Mouse (Mus musculus) left cerebral cortex, postnatal 10 days (tissue): ENCODE results near the gene Hist1h2bk. TPM values are rescaled to one million over a fixed set of nuclear protein-coding genes. Genes with fewer than 3 reads are reported as not detected.

Source experiments
- DNase-seq, 2 experiments: peaks; one replicate each; pipeline ENCODE4 v3.0.0; 2021 to 2022; ENCODE audit warnings: low spot score in 2 of 2, mixed read lengths in 1 of 2; ENCODE audit errors: extremely low spot score in 1 of 2
- intact Hi-C: fragments of 180-260 bp; cut with DNase I; formaldehyde crosslinking; loops from one replicate; pipeline ENCODE4 v1.15.1; 2025
- total RNA-seq, 2 experiments: library from RNA; stranded (reverse); gene quantifications; 2 replicates each; pipeline ENCODE4 v1.2.3; 2021

Hist1h2bk gene
- total RNA-seq, 2 experiments from 2014 or later: 38.0 to 50.2 TPM

DNA sequence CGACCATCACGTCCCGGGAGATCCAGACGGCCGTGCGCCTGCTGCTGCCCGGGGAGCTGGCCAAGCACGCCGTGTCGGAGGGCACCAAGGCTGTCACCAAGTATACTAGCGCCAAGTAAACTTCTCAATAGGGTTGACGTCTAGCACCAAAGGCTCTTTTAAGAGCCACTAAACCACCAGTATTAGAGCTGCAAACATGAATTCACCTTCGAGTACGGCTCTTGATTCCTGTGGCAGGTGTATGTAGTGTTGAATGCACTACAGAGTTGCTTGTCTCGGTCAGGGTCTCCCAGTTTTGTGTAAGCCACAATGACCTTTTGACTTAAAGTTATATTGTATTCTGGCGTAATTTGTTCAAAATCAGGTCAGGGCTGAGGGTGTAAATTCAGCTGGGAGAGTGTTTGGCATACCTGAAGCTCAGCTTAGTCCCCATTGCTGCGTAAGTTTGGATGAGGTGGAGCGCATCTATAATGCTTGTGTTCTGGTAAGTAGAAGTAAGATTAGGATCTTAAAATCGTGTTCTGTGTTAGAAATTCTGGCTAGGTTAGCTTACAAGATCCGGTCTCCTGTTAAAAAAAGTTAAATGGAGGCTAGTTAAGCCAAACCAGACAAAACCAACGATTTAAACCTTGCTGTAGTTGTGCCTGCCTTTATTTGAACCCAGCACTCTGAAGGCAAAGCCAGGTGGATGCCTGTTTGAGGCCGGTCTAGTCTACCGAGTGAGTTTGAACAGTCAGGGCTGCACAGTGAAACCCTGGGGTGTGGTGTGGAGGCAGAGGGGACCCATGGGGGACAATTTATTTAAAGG lies 683 bp downstream of the Hist1h2bk start:
- intact Hi-C loops: no loop called here
- DNase-seq: no peak

DNA sequence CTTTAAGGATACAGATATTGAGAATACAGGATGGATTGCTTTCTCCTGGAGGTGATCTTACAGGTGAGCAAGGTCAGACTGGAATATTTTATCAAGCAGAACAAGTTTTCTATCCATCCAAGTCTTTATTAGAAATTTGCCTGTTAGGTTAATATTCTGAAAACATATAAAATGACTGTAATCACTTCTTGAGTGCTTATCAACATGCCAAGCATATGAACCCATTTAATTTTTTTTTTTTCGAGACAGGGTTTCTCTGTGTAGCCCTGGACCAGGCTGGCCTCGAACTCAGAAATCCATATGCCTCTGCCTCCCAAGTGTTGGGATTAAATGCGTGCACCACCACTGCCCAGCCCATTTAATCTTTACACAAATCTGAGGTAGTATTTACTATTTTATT lies 1.3 kb downstream of the Hist1h2bk start:
- intact Hi-C loops: no loop called here
- no peak for DNase-seq

DNA sequence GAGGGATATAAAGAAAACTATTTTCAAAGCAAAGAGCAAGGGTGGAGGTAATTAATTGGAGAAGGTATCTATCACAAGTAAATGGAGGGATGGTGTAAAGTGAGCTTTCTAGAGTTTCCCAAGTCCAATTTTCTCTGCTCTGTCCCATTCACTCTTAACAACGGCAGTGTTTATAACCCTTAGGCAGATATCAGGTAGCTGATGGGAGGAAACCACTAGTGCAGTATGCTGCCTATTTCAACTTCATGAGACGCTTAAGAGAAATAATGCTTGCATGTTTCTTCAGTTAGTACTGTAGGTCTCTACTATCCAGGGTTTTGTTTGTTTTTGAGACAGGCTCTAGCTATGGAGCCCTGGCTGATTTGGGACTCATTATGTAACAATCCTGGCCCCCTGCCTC lies 1.7 kb downstream of the Hist1h2bk start:
- DNase-seq: no peak
- intact Hi-C loops: no loop called here

DNA sequence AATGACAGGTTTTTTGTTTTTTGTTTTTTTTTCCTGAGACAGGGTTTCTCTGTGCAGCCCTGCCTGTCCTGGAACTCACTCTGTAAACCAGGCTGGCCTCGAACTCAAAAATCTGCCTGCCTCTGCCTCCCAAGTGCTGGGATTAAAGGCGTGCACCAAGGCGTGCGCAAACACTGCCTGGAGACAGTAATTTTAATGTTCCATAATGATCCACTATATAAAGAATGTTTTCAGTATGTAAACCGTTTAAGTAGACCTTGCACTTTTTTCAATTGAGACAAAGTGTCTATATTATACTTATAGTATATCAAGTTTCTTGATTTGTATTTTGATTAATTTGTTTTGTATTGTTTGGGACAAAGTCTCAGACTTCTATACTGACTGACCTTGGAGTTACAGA lies 3.7 kb downstream of the Hist1h2bk start:
- intact Hi-C loops: no loop called here
- no peak for DNase-seq

DNA sequence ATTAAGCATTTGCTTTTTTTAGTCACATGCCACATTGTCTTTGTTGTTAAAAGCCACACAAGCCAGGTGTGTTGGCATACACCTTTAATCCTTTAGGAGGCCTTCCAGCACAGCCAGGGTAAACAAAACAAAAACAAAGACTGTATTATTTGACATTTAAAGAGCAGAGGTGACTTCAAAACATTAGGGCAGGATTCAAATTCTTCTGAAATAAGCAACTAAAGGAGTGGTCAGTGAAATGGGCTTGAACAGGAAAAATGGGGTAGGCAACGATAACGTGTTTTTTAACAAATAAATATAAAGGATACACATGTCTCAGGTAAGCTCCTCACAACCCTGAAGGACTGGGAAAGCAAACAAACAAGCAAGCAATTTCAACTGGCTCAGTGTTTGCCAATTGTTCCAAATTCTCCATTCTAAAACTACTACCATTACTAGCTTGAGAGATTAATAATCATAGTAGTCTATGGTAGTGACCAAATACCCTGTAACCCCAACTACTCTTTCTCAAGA lies 4.3 kb downstream of the Hist1h2bk start:
- no peak for DNase-seq
- intact Hi-C loops: loop anchor here (10.0 kb wide), 2 partner anchors 1655 to 1695 kb away; partner anchors contain the start of genes Hist1h1c, Hist1h1t and Hist1h4c

DNA sequence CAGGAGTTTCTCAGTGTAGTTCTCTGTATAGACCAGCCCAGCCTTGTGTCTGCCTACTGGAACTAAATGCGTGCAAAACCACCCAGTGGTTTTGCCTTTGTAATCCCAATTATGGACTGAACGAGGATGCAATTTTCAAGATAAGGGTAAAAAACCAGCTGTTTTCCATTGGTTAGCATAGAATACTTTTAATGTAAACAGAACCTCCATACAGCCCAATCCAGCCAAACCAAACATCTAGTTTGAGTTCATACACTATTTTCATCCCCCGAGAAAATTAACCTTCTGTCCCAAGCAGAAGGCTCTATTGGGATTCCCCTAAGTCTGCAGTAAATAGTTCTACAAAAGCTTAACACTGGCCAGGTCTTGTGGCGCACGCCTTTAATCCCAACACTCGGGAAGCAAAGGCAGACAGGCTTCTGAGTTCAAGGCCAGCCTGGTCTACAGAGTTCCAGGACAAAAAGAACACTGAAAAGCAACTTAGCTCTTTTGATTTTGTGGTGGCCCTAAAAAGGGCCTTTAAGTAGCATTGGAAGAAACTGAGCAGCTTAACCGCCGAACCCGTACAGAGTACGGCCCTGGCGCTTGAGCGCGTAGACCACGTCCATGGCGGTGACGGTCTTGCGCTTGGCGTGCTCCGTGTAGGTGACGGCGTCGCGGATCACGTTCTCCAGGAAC lies 4.9 kb downstream of the Hist1h2bk start:
- no peak for DNase-seq
- intact Hi-C loops: loop anchor here (10.0 kb wide), 2 partner anchors 1654 to 1694 kb away; partner anchors contain the start of genes Hist1h1c, Hist1h1t and Hist1h4c

DNA sequence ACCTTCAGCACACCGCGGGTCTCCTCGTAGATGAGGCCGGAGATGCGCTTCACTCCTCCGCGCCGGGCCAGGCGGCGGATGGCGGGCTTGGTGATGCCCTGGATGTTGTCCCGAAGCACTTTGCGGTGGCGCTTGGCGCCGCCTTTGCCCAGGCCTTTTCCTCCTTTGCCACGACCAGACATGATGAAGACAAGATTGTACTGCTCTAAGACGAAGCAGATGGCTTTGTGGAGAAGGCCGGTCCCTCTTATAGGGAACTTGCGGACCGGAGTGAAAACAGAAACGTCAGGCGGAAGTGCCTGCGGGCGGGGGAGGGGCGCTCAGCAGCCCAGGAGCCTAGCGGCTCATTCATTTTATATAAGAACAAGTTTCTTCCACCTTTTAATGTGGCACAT lies 5.5 kb downstream of the Hist1h2bk start, which contains the start of gene Hist1h4i:
Hist1h4i (minus strand) TSS at position 221 of the 395 bp plus-strand sequence.
- intact Hi-C loops: loop anchor here (10.0 kb wide), 2 partner anchors 1654 to 1694 kb away; partner anchors contain the start of genes Hist1h1c, Hist1h1t and Hist1h4c

DNA sequence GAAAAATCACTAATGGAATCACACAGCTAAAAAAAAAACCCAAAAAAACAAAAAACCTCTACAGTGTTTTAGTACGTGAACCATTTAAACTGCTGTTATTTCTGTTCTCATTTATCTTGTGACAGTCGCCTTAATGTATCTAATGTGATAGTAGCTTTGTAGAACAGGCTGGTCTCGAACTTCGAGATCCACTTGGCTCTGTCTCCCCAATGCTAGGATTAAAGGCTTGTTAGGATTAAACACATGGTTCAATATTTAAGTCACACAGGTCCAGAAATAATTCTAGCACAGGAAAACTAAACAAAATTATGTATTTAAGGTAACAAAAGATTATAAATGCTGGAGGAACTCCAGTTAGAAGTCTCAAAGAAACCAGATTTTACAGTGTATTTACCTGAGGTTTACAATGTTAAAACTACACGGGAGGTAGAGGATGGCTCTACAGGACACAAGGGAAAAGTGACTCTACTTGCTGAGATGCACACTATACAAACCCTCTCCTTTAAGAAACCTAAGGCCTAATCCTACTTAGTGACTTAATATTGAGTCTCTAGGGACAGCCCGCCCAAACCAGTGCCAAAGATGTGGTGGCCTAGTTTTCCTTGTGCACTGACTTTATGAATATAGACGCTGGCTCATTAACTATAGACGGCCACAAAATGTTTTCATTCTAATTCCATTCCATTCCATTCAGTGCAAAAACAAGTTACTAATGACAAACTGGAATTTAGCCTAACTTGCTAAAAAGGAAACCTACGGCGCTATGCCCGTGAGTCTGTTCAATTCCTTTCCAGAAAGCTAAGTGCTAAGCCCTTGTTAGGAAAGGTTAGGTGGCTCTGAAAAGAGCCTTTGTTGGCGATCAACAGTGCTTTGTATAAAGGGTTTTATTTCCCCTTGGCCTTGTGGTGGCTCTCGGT lies 6.2 kb downstream of the Hist1h2bk start:
- intact Hi-C loops: loop anchor here (10.0 kb wide), 2 partner anchors 1653 to 1693 kb away; partner anchors contain the start of genes Hist1h1c, Hist1h1t and Hist1h4c
- no peak for DNase-seq

More for the DNA sequence above, 5.5 kb downstream of the Hist1h2bk start, which contains the start of gene Hist1h4i:
- DNase-seq: peak; percentile 95 to 96

DNA sequence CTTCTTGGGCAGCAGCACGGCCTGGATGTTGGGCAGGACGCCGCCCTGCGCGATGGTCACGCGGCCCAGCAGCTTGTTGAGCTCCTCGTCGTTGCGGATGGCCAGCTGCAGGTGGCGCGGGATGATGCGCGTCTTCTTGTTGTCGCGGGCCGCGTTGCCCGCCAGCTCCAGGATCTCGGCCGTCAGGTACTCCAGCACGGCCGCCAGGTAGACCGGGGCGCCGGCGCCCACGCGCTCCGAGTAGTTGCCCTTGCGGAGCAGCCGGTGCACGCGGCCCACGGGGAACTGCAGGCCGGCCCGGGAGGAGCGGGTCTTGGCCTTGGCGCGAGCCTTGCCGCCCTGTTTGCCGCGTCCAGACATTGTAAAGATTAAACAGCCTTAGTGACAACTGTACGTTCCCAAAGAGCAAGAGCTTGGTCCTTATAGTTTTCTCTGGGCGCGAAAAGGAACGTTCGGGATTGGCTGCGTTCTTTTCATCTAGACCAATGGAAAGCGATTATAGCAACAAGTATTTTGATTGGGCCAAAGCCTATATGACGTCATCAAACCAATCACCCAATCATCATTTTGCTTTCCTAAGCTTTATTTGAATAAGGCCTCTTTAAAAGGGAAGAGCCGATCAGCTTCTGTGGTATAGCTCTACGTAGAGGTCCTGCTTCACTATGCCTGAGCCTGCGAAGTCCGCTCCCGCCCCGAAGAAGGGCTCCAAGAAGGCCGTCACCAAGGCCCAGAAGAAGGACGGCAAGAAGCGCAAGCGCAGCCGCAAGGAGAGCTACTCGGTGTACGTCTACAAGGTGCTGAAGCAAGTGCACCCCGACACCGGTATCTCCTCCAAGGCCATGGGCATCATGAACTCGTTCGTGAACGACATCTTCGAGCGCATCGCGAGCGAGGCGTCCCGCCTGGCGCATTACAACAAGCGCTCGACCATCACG lies 7.2 kb downstream of the Hist1h2bk start, which contains the start of the genes Hist1h2ag and Hist1h2bj:
Hist1h2ag (minus strand) TSS at position 377 of the 935 bp plus-strand sequence.
Hist1h2bj (plus strand) TSS at position 647 of the 935 bp plus-strand sequence.
- intact Hi-C loops: loop anchor here (10.0 kb wide), 2 partner anchors 1652 to 1692 kb away; partner anchors contain the start of genes Hist1h1c, Hist1h1t and Hist1h4c
- peak; percentile 79 to 97 for DNase-seq

DNA sequence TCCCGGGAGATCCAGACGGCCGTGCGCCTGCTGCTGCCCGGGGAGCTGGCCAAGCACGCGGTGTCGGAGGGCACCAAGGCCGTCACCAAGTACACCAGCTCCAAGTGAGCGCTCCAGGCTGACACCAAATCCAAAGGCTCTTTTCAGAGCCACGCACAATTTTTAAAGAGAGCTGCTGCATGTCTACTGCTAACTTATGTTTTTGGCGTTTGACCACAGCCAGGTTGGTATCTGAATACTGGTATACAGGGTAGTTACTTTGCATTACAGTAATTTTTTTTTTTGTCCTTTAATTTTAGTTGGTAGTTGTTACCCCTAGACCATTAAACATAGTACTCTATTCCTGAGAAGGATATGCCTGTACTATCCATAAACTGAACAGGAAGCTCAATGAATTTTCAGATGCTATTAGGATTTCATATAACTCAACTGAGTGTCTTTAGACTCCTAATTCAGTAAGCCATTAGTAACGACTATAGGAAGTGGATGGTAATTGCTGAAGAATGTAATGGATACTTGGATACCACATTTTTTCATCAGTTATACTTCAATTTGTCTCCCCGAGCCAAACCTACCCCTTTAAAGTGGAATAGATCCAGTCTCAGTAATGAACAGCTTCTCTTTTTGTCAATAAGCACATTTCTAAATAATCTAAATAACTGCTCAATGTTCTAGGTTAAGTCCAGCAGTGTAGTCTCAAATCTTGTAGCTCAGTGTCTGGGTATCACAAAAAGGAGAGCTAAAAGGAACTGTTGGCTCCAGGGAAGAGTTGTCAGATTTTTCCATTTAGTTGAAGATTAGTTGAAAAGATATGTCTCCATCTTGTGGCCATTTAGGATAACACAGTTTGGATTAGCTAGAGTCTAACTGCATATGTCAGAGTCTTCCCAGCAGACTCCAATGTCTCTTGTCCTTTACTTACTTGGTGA lies 8.1 kb downstream of the Hist1h2bk start:
- intact Hi-C loops: loop anchor here (10.0 kb wide), 2 partner anchors 1651 to 1691 kb away; partner anchors contain the start of genes Hist1h1c, Hist1h1t and Hist1h4c
- DNase-seq: peak in 1 of 2 experiments; percentile 56

DNA sequence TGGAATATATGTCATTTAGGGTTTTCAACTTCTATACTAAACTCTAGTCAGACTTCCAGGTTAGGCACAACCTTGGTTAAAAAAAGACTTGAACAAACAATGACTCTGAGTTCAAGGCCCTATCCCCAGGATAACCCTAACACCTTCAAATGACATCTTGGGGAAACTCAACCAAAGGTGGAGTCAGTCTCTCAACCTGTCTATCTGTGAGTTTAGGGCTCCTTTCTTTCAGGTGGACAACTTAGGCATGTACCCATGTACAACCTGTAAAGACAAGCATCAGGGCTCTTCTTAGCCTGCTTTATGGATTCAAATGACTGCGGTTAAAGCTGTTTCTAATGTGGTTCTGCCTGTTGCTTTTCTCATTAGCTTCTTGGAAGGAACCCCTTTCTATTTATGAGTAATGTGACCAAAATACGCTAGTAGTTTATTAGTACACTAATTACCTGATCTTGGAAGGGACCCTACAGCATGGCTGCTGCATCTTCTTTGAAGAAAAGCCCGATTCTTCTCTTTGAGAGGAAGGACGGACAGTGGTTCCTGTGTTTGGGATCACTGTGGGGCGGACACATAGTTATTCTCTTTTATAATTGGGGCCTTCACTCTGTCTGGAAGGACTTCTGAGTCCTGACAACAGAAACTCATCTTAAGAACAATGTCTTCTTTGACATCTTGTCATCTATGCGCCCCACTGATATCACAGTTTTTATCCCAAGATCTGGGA lies 8.9 kb downstream of the Hist1h2bk start:
- no peak for DNase-seq
- intact Hi-C loops: loop anchor here (10.0 kb wide), 2 partner anchors 1650 to 1690 kb away; partner anchors contain the start of genes Hist1h1c, Hist1h1t and Hist1h4c

DNA sequence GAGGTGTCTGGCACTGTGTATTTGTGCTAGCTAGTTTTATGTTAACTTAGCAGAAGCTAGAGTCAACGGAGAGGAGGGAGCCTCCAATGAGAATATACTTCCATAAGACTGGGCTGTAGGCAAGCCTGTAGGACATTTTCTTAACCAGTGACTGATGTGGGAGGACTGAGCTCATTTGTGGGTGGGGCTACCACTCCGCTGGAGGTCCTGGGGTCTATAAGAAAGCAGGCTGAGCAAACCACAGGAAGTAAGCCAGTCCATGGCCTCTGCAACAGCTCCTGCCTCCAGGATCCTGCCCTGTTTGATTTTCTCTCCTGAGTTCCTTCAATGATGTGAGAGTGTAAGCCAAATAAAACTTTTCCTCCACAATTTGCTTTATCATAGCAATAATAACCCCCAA lies 9.6 kb downstream of the Hist1h2bk start:
- intact Hi-C loops: loop anchor here (10.0 kb wide), 2 partner anchors 1649 to 1689 kb away; partner anchors contain the start of genes Hist1h1c, Hist1h1t and Hist1h4c
- no peak for DNase-seq

DNA sequence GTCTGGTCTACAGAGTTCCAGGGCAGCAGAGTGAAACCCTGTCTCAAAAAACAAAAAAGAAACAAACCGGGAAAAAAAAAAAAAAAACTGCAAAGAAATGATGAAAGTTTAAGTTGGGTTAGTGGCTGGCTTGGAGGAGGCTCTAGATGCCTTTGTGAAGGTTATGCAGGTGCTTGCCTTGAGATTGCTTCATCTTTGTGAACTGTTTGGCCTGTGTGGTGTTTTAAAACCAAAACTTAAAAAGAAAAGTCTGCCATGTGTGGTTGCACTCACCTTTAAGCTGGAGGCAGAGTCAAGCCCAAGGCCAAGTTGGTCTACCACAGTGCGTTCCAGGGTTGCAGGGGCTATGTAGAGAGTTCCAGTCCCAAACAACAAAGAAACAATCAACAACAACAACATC lies 13.4 kb downstream of the Hist1h2bk start:
- intact Hi-C loops: loop anchor here (10.0 kb wide), 2 partner anchors 1646 to 1686 kb away; partner anchors contain the start of genes Hist1h1c, Hist1h1t and Hist1h4c

DNA sequence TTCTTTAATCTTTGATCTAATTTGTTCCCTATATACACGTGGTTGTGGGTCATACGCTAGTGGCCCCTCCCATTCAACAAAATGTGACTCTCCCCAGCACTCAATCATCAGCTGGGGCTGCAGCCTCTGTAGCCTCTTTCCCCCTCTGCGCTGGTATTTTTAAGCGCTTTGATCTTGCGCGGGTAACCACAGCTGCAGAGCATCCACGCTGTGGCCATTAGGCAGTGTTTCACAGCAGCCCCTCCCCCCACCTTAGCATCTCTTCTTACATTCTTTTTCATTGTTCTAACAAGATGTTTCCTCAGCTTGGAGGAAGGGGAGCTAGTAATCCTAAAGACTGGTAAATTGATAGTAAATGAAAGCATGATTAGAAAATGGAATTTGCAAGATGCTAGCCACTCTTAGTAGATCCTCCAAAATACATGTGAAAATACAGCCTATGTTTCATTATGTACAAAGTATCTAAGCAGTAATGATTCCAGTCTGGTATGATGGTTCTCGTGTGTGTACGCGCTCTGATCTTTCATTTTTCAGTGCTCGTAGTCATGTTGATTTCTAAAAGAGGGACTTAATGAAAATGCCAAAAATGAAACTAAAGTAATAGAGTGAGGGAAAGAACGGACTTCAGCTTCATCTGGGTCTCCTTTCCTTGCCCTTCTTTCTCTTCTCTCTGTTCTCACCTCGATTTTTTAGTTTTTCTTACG lies 14.2 kb downstream of the Hist1h2bk start:
- peak; percentile 46 to 75 for DNase-seq
- intact Hi-C loops: loop anchor here (10.0 kb wide), 3 partner anchors 1225 to 1685 kb away; partner anchors contain the start of genes Hist1h1c, Hist1h1t and Hist1h4c

More for the DNA sequence above, 13.4 kb downstream of the Hist1h2bk start:
- DNase-seq: no peak
